Mouse (Mus musculus): ENCODE results near the gene Ints1.

- TF ChIP-seq CTCF (IDR thresholded peaks at IDR 0.05) (no peak), EP300 (IDR thresholded peaks at IDR 0.05; ENCODE audit: insufficient read depth, low read depth, low read length) (no peak)
Measured at GRCm38 (mm10) chr5:139756135-139756534, 19.3 kb downstream of the Ints1 start.
